Mouse (Mus musculus) thymus, adult 2 months (tissue): ENCODE data around the gene Atg4c.
A peak's percentile ranks its signal among the peaks of the same experiment; 100 is the strongest.

ENCODE experiments used
- CTCF ChIP-seq: fragments of 200-500 bp; IDR thresholded peaks from 2 replicates; pipeline ENCODE4 v1.5.1; 2012; ENCODE audit warnings: mild to moderate bottlenecking, control low read depth, low read length, moderate library complexity, borderline replicate concordance; ENCODE audit not compliant: control insufficient read depth, poor library complexity, insufficient read depth; ENCODE audit errors: extremely low read depth
- POLR2A ChIP-seq: fragments of 200-500 bp; IDR thresholded peaks from 2 replicates; pipeline ENCODE4 v1.6.1; 2012; ENCODE audit warnings: mild to moderate bottlenecking, low read length, control low read depth, moderate library complexity; ENCODE audit not compliant: control insufficient read depth, poor library complexity, insufficient read depth; ENCODE audit errors: extremely low read depth

DNA sequence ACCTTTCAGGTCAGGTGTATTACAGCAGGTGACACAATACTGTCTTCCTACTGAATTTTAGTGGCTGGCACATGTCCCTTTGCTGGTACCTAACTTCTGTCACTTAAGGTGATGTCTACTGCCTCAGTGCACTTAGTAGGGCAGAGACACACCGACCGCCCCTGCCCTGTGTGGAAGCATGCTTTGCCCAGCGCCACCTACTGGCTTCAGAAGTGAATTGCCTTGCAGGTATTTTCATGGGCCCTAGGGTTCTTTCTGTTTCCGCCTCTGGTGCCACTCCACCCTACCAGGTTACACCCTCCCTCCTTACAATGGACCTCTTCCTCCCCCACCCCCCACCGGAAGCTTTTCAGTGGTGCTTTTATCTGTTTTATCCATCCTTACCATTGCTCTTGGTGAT lies 47.9 kb downstream of the Atg4c start:
- TF ChIP-seq POLR2A (no peak), CTCF (peak; percentile 19; the same call in 1 of the 2 replicates)
